Mouse (Mus musculus): ENCODE results near the gene Spcs1. TPM values are rescaled to one million over a fixed set of nuclear protein-coding genes. Genes with fewer than 3 reads are reported as not detected.

Gene Spcs1
- 64.6 and 77.6 TPM in 2 replicates for total RNA-seq (2015; ENCODE audit: low replicate concordance)
- total RNA-seq (2017; ENCODE audit: low replicate concordance) = 28.6 and 29.4 TPM in 2 replicates

DNA sequence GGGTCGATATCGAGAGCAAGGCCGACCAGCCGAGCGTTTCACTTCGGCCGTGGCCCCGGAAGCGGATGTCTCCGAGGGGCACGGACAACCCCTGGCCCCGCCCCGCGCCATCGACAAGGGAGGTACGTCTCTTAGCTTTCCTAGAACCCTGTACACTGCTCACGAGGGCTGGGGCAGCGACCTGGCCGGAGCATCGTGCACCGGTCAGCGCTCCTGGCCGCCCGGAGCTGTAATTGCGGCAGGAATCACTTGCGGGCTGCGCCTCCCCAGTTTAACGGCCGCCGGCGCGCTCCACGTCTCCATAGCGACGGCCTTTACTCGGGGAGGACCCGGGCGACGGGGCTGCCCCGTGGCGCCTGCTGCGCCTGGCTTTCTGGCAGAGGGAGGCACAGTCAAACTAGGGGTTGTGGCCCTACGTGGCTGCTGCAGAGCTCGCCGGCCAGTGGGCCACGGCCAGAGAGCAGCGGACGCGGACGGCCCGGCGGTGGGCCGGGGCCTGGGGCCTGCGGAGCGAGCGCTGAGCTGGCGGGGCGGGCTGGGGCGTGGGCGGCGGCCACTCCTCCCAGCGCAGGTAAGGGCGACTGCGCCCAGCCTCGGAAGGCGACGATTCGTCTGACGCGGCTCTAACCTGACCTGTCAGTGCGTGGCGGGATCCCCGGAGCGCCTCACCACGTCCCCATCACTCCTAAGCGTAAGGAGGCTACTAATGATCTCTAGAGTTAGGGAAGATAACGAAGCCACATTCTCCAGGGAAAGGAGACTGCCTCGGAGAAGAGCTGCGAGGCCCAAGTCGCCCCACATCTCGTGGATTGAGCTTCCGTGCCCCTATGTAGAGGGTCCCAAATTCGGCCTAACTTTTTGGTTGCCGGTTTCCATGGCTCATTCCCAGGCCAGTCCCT is at the start of gene Spcs1, which contains the start of gene Glt8d1:
TSS of gene Spcs1 (minus strand) at position 366 of the 899 bp plus-strand sequence.
TSS of gene Glt8d1 (plus strand) at position 94 of the 899 bp plus-strand sequence.
- ATAC-seq (replicated peaks; ENCODE audit: low FRiP score, poor library complexity, severe bottlenecking) = peak; percentile 92

GRCm38 (mm10) chr14:31045817-31046216 is 44.3 kb upstream of the Spcs1 start:
- peak; percentile 98 for ATAC-seq (replicated peaks; ENCODE audit: low FRiP score, poor library complexity, severe bottlenecking)

DNA sequence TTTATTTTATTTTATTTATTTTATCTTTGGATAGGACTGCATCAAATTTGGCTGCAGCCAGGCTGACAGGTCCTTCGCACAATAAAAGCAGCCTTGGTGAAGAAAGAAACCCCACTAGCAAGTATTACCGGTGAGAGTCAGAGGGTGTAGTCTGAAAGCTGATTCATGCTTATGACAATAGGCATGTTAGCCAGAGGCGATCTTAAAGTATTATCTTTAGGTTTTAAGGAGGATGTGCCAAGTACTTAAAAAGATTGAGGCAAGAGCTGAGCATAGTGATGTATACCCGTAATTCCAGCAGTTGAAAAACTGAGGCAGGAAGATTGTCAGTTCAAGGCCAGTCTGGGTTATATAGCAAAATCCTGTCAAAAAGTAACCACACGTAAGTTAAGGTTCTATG is 43.8 kb upstream of the Spcs1 start:
- ATAC-seq (replicated peaks; ENCODE audit: low FRiP score, poor library complexity, severe bottlenecking) = peak; percentile 10

GRCm38 (mm10) chr14:31025785-31026184 is 24.3 kb upstream of the Spcs1 start:
- 0 out of 2 replicates have a peak, but pooled peaks have one; percentile 32 for ATAC-seq (replicated peaks; ENCODE audit: low FRiP score, poor library complexity, severe bottlenecking)

GRCm38 (mm10) chr14:31022579-31022978 is 21.1 kb upstream of the Spcs1 start:
- ATAC-seq (replicated peaks; ENCODE audit: low FRiP score, poor library complexity, severe bottlenecking) = no peak

- ATAC-seq (replicated peaks; ENCODE audit: low FRiP score, poor library complexity, severe bottlenecking) = peak; percentile 78
Measured at GRCm38 (mm10) chr14:31019331-31020205, 18.1 kb upstream of the Spcs1 start.

- peak; percentile 84 for ATAC-seq (replicated peaks; ENCODE audit: low FRiP score, poor library complexity, severe bottlenecking)
Measured at GRCm38 (mm10) chr14:31018860-31019291, 17.4 kb upstream of the Spcs1 start, which contains the start of the genes Pbrm1 and Gnl3. Pbrm1 (plus strand) TSS chr14:31019138. Gnl3 (minus strand) TSS chr14:31019152.

DNA sequence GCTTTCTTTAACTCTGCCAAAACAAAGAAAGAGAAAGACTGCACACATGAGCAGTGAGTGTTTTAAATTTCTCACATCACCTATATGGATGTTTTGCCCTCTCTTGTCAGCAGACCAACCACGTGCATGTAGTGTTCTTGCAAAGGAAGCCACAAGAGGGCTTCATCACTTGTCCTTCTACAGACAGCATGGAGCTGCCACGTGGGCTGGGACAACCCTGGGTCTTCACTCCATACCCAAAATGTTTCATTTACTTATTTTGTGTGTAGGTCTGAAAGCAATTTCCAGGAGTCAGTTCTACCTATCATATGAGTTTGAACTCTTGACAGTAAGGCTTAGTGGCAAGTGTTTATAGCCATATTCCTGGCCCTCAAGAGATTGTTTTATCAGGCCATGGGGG is 16.4 kb upstream of the Spcs1 start:
- ATAC-seq (replicated peaks; ENCODE audit: low FRiP score, poor library complexity, severe bottlenecking) = peak; percentile 39; the same call in 1 of the 2 replicates

GRCm38 (mm10) chr14:31016063-31016462 is 14.6 kb upstream of the Spcs1 start:
- no peak for ATAC-seq (replicated peaks; ENCODE audit: low FRiP score, poor library complexity, severe bottlenecking)

GRCm38 (mm10) chr14:31013928-31014327 is 12.5 kb upstream of the Spcs1 start:
- ATAC-seq (replicated peaks; ENCODE audit: low FRiP score, poor library complexity, severe bottlenecking) = no peak

DNA sequence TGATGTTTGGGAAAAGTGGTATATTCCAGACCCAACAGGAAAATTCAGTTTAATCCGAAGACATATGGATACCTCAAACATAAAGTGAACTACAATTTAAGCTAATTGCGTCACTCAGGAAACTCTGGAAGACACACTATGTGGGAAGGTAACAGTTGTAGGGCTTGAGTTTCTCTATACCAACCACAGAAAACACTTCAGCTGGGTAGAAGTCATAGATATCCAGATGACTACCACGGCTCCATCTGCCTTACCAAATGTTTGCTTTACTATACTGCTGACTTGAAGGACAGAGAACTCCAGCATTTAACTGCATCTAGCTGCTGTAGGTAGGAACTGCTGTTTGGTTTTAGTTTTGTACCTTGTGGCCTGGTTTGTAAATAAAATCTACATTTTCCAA is 10.1 kb upstream of the Spcs1 start:
- no peak for ATAC-seq (replicated peaks; ENCODE audit: low FRiP score, poor library complexity, severe bottlenecking)

GRCm38 (mm10) chr14:31006779-31007178 is 5.3 kb upstream of the Spcs1 start:
- peak; percentile 55 for ATAC-seq (replicated peaks; ENCODE audit: low FRiP score, poor library complexity, severe bottlenecking)

DNA sequence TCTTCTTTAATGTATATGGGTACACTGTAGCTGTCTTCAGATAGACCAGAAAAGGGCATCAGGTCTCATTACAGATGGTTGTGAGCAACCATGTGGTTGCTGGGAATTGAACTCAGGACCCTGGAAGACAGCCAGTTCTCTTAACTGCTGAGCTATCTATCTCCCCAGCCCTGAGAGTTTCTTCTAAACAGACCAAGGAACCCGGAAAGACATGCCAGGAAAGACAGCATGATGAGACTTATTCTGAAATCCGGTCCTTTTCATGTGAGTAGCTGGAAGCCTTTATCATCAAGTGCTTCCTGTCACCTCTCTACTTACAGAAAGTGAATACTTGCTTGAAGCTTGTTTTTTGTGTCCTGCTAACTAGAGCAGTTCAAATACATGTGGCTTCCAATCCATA is 3.1 kb upstream of the Spcs1 start:
- ATAC-seq (replicated peaks; ENCODE audit: low FRiP score, poor library complexity, severe bottlenecking) = no peak

- peak; percentile 42 for ATAC-seq (replicated peaks; ENCODE audit: low FRiP score, poor library complexity, severe bottlenecking)
Measured at GRCm38 (mm10) chr14:31000816-31001306, 611 bp downstream of the Spcs1 start.

GRCm38 (mm10) chr14:31000356-31000755 is 1.1 kb downstream of the Spcs1 start:
- no peak; the same call in 1 of the 2 replicates for ATAC-seq (replicated peaks; ENCODE audit: low FRiP score, poor library complexity, severe bottlenecking)

DNA sequence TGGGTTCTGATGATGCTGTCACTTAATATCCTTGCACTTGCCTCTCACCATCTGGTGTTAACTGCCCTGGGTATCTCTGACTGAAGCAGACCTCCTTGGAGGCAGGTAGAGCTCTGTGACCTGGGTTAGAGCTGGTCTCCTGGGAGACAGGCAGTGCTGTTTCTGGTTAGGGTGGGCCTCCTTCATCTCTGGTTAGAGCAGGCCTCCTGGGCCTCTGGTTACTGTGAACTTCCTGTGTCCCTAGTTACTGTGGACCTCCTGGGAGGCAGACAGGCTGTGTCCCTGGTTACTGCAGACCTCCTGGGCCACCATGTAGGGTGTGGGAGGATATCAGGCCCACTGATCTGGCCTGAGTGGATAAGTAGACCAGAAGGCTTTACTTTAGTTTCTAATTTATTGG is 5.1 kb downstream of the Spcs1 start:
- ATAC-seq (replicated peaks; ENCODE audit: low FRiP score, poor library complexity, severe bottlenecking) = no peak

- no peak for ATAC-seq (replicated peaks; ENCODE audit: low FRiP score, poor library complexity, severe bottlenecking)
Measured at GRCm38 (mm10) chr14:30976222-30976621, 25.2 kb downstream of the Spcs1 start.

GRCm38 (mm10) chr14:30974204-30974603 is 27.3 kb downstream of the Spcs1 start:
- ATAC-seq (replicated peaks; ENCODE audit: low FRiP score, poor library complexity, severe bottlenecking) = no peak

DNA sequence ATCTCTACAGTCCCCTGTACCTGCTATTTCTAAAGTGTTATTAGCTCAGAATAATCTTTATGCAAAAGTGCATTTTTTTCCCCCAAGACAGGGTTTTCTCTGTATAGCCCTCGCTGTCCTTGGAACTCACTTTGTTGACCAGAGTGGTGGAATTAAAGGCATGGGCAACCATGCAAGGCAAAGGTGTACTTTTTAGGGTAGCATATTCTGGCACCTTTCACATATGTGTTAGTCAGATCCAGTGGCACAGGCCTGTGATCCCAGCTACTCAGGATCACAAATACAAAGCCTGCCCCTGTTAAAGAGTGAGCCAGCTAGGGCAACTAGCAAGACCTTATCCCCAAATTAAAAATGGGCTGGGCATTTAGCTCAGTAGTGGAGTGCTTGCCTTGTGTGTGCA is 41.1 kb downstream of the Spcs1 start:
- ATAC-seq (replicated peaks; ENCODE audit: low FRiP score, poor library complexity, severe bottlenecking) = no peak

GRCm38 (mm10) chr14:30959031-30959430 is 42.4 kb downstream of the Spcs1 start:
- peak; percentile 72; the same call in 1 of the 2 replicates for ATAC-seq (replicated peaks; ENCODE audit: low FRiP score, poor library complexity, severe bottlenecking)

All from erythroblast, adult 5-6 weeks (primary cell).